Mouse (Mus musculus) liver, embryonic 16.5 days (tissue): ENCODE data around the gene Stoml3. TPM values are rescaled to one million over a fixed set of nuclear protein-coding genes. Genes with fewer than 3 reads are reported as not detected.

Source experiments
- ATAC-seq: fragments of 200-750 bp; cut with Nextera tagmentation; 2 replicates; pipeline ENCODE4 v1.8.0; 2017; ENCODE audit warnings: low read depth, mild to moderate bottlenecking, moderate number of reproducible peaks, moderate library complexity
- H3K27ac ChIP-seq: fragments of 300-500 bp; sonication (generic); 2 replicates; pipeline ENCODE4 v1.5.1; 2014; ENCODE audit warnings: mild to moderate bottlenecking, low read length
- H3K27me3 ChIP-seq: fragments of 300-500 bp; sonication (generic); 2 replicates; pipeline ENCODE4 v1.6.1; 2014; ENCODE audit warnings: low read depth, low read length, mixed read lengths; ENCODE audit not compliant: control insufficient read depth, insufficient read depth
- H3K36me3 ChIP-seq: fragments of 300-500 bp; sonication (generic); 2 replicates; pipeline ENCODE4 v1.6.1; 2014; ENCODE audit warnings: mild to moderate bottlenecking; ENCODE audit not compliant: control insufficient read depth, insufficient read depth
- H3K4me1 ChIP-seq: fragments of 300-500 bp; sonication (generic); 2 replicates; pipeline ENCODE4 v1.6.1; 2014; ENCODE audit warnings: low read depth, low read length, mixed read lengths; ENCODE audit not compliant: control insufficient read depth
- H3K4me2 ChIP-seq: fragments of 300-500 bp; sonication (generic); 2 replicates; pipeline ENCODE4 v1.6.1; 2014; ENCODE audit warnings: low read depth, low read length, mixed read lengths
- H3K4me3 ChIP-seq: fragments of 300-500 bp; sonication (generic); 2 replicates; pipeline ENCODE4 v1.5.1; 2014; ENCODE audit warnings: low read depth, mild to moderate bottlenecking, low read length
- H3K9ac ChIP-seq: fragments of 300-500 bp; sonication (generic); 2 replicates; pipeline ENCODE4 v1.6.1; 2014; ENCODE audit warnings: low read depth, low read length
- H3K9me3 ChIP-seq: fragments of 300-500 bp; sonication (generic); replicated peaks from 2 replicates; pipeline ENCODE4 v1.6.1; 2016; ENCODE audit warnings: low read length; ENCODE audit not compliant: control insufficient read depth
- whole genome bisulfite sequencing: fragments of 180-500 bp; shearing (Covaris S2); extraction: QIAGEN DNeasy Blood & Tissue Kit; methylation state at CpG from one replicate; pipeline ENCODE4 v1.1.7; 2014; ENCODE audit not compliant: insufficient replicate concordance; 5-methylcytosine and 5-hydroxymethylcytosine counted together
- polyA plus RNA-seq: library from polyadenylated mRNA; unstranded; fragments of >200 nt; fragmentation: Nextera tagmentation; extraction: Ambion mirVana; gene quantifications from 2 replicates; pipeline ENCODE4 v1.2.1, GENCODE M21; 2015

The Stoml3 gene
- polyA plus RNA-seq: not detected in 2 replicates

DNA sequence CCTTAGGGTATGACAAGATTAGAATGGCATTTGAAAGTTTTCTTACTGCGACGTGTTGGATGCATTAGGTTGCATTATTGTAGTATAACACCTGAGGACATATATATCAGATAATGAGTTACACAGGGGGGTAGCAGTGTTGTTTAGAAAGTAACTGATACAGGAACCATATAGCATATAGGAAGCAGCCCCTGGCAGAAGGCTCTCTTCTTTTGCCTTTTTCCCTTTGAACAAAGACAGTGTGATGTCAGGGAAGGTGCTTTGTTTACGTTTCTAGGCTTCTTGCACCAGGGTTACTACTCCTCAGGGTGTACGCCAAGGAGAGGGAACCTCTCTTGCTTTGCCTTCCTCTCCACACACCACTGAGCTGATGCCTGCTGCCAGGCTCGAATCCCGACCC, at the start of gene Stoml3:
Gene Stoml3, plus strand, starts transcription at position 301 of the 400 bp plus-strand sequence.
- ATAC-seq: no peak
- no peaks in the 10 kb centered on the region; the same call in 1 of the 2 replicates for H3K4me1 ChIP-seq
- no peak within 1 kb of the TSS for H3K4me3 ChIP-seq
- H3K9me3 ChIP-seq: no peaks in the 10 kb centered on the region
- H3K9ac ChIP-seq: no peak within 1 kb of the TSS
- H3K4me2 ChIP-seq: no peak within 1 kb of the TSS
- WGBS: 62% methylated on average over 6 of the region's 6 CpGs
- no peak within 1 kb of the TSS for H3K27ac ChIP-seq
- no peaks in the 10 kb centered on the region for H3K36me3 ChIP-seq
- H3K27me3 ChIP-seq: no peaks in the 10 kb centered on the region

DNA sequence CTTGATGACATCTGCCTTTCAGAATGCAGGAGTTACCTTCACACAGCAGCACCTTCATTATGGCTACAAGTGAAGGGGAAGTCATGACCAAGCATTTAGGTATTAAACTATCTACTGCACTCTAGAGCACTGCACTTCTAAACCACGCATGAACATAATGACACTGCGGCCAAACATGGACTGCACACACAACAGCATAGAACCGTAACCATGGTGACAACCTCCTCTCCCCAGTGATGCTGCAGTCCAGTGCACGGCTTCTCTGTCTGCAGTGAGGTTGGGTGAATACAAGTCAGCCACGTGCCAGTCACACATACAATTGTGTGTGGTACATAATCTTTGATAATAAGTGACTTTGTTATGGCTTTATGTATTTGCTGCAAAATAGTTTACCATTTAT, 42.9 kb upstream of the Stoml3 start:
- no peaks in the 10 kb centered on the region for H3K27me3 ChIP-seq
- no peaks in the 10 kb centered on the region for H3K9me3 ChIP-seq
- WGBS: 69% methylated on average over 5 of the region's 5 CpGs
- no peak overlapping the region for H3K4me2 ChIP-seq
- no peak overlapping the region for H3K9ac ChIP-seq
- no peaks in the 10 kb centered on the region for H3K4me1 ChIP-seq
- no peak overlapping the region for H3K27ac ChIP-seq
- no peak overlapping the region for H3K4me3 ChIP-seq
- no peaks in the 10 kb centered on the region for H3K36me3 ChIP-seq
- ATAC-seq: no peak

DNA sequence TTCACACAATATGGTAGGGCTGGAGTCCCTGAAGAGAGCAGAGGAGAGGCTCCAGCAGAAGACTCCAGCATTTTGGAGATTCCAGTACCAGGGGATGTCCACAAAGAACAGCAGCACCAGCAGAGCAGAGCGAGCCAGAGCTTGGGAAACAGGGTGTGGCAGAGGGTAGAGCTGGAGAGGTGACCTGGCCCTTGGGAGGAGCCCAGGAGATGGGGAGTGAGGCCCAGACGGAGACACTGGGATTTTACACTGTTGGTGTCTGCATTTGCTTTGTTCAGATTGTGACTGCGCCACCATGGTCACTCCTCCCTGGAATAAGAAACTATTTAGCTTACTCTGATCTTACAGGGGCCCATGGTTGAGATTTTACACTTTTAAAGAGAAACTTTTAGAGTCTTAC, 41.7 kb upstream of the Stoml3 start:
- WGBS: 70% methylated on average over 3 of the region's 3 CpGs
- Histone ChIP-seq H3K4me1 (no peaks in the 10 kb centered on the region), H3K9ac (no peak overlapping the region)

DNA sequence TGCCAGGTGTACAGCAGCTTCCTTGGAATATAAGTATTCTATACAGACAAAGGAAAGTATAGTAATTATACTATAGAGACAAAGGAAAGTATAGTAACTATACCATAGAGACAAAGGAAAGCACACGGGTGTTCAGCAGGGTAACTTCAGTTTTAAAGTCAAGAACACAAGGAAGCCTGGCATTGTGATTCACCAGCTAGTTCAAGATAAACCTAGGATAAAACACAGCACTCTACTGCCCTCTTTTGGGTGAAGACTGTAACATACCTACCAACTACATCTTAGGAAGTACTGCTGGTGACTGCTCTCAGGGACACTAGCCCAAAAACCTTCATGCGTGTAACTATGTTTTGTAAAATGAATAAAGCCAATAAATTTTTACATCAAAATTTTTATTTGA, 40.2 kb upstream of the Stoml3 start:
- no peaks in the 10 kb centered on the region for H3K9me3 ChIP-seq
- no peak overlapping the region for H3K9ac ChIP-seq
- 33% methylated on average over 2 of the region's 2 CpGs for WGBS
- H3K4me2 ChIP-seq: no peak overlapping the region
- H3K4me3 ChIP-seq: no peak overlapping the region
- no peaks in the 10 kb centered on the region for H3K27me3 ChIP-seq
- H3K36me3 ChIP-seq: peaks cover 10% of the 10 kb centered on the region
- H3K4me1 ChIP-seq: no peaks in the 10 kb centered on the region
- ATAC-seq: no peak
- H3K27ac ChIP-seq: no peak overlapping the region

More for the DNA sequence above, 41.7 kb upstream of the Stoml3 start:
- H3K4me2 ChIP-seq: no peak overlapping the region
- no peak overlapping the region for H3K4me3 ChIP-seq
- no peak for ATAC-seq
- peaks cover 6% of the 10 kb centered on the region; the same call in 1 of the 2 replicates for H3K36me3 ChIP-seq
- H3K27ac ChIP-seq: no peak overlapping the region
- no peaks in the 10 kb centered on the region for H3K9me3 ChIP-seq
- no peaks in the 10 kb centered on the region for H3K27me3 ChIP-seq

DNA sequence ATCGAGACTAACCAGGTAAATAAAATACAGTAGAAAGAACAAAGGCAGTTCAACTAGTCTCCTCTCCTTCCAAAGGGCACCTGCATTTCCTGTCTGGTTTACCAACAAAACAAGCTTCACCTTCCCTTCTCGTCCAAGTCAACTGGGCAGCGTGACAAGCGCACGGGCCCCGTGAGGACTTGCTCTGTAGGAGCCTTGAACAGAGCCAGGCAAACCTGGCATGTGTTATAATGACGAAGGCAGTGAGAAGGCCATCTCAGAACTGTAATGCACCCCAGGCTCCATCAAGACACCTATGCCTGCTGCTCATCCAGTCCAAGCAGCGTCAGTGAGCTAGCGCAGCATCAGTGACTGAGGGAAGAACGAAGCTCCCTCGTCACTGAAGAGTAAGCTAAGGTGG, 37.8 kb upstream of the Stoml3 start:
- no peak overlapping the region for H3K9ac ChIP-seq
- WGBS: 80% methylated on average over 11 of the region's 11 CpGs
- no peak for ATAC-seq
- no peaks in the 10 kb centered on the region for H3K9me3 ChIP-seq
- no peak overlapping the region for H3K4me2 ChIP-seq
- no peaks in the 10 kb centered on the region for H3K4me1 ChIP-seq
- no peaks in the 10 kb centered on the region for H3K27me3 ChIP-seq
- peaks cover 12% of the 10 kb centered on the region for H3K36me3 ChIP-seq
- H3K27ac ChIP-seq: no peak overlapping the region
- H3K4me3 ChIP-seq: no peak overlapping the region

DNA sequence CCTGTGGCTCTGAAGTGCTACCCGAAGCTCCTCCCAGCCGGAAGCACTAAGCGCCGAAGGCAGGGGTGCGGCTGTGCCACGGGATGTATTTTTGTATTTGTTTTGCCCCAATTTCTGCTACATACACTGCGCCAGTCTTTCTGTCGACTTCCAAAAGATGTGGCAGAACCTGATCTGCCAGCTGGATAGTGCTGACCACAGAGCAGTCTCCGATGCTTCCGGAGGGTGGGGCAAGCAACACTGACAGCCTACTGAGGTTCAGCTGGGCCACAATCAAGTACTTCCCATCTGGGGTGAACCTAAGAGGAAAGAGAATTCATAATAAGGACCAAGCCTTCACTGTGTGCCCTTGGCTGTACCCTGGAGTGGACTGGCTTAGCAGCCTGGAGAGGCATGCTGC, 36.1 kb upstream of the Stoml3 start:
- Histone ChIP-seq H3K4me2 (no peak overlapping the region), H3K27me3 (no peaks in the 10 kb centered on the region), H3K4me3 (no peak overlapping the region), H3K27ac (no peak overlapping the region), H3K4me1 (no peaks in the 10 kb centered on the region), H3K9ac (no peak overlapping the region), H3K9me3 (no peaks in the 10 kb centered on the region), H3K36me3 (peaks cover 14% of the 10 kb centered on the region)
- WGBS: 74% methylated on average over 10 of the region's 10 CpGs
- no peak for ATAC-seq

DNA sequence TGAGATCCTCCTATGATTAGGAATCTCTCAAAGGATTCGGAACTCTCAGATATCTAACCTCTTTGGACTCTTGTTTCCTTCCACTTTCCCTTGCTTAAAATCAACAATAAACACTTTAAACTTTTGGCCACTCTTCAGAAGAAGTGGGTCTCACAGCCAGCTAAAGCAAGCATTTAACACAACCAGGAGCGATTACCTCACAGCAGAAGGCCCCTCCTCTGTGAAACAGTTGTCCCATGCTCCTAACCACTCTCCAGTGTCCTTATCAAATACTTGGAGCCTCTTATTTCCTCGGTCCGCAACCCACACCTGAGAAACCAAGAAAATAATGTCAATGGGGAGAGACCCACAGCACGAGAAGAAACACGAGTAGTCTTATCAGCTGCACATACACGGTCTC, 35.1 kb upstream of the Stoml3 start:
- peaks cover 15% of the 10 kb centered on the region for H3K36me3 ChIP-seq
- H3K9ac ChIP-seq: no peak overlapping the region
- H3K4me2 ChIP-seq: no peak overlapping the region
- H3K4me3 ChIP-seq: no peak overlapping the region
- no peak overlapping the region for H3K27ac ChIP-seq
- no peaks in the 10 kb centered on the region for H3K27me3 ChIP-seq
- no peaks in the 10 kb centered on the region for H3K9me3 ChIP-seq
- H3K4me1 ChIP-seq: no peaks in the 10 kb centered on the region
- no peak for ATAC-seq
- 81% methylated on average over 7 of the region's 7 CpGs for WGBS

DNA sequence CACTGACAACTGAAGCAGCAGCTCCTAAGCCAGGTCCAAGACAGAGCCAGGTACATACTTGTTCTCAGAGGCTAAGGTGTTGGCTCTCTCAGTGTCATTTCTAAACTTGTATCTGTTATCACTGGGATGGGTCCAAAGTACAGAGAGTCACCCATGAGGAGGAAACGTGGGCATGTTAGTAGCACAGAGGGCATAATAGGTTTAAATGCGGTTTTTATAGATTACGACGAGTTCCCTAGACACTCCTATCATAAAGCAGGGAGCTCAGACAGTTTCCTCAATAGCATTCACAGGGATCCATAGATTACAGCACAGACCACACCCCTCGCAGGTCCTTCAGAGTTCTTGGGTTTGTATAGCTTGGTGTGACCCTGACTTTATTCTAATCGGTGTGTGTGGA, 34.4 kb upstream of the Stoml3 start:
- H3K4me1 ChIP-seq: no peaks in the 10 kb centered on the region
- no peak overlapping the region for H3K4me3 ChIP-seq
- no peaks in the 10 kb centered on the region for H3K9me3 ChIP-seq
- H3K36me3 ChIP-seq: peaks cover 15% of the 10 kb centered on the region
- H3K27me3 ChIP-seq: no peaks in the 10 kb centered on the region
- no peak overlapping the region for H3K4me2 ChIP-seq
- no peak overlapping the region for H3K9ac ChIP-seq
- H3K27ac ChIP-seq: no peak overlapping the region
- no peak for ATAC-seq
- 70% methylated on average over 6 of the region's 6 CpGs for WGBS

DNA sequence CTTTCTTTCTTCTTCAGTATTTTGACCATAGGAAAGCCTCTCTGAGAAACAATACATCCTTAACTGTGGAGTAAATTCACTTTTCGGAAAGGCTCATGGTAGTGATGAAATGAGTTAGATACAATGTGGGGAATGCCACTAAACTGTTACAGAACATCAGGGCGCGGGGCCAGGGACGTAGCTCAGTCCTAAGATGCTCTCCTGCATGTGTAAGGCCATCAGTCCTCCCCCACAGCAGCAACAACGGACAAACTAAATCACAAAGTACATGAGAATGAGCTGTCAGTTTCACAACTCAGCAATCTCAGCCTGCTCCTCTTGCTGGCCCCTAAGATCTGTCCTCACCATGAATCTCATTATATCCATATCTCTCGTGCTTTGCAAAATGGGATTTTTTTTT, 33.9 kb upstream of the Stoml3 start:
- peaks cover 15% of the 10 kb centered on the region for H3K36me3 ChIP-seq
- no peaks in the 10 kb centered on the region for H3K27me3 ChIP-seq
- no peak overlapping the region for H3K4me2 ChIP-seq
- H3K9me3 ChIP-seq: no peaks in the 10 kb centered on the region
- no peak for ATAC-seq
- no peak overlapping the region for H3K9ac ChIP-seq
- no peaks in the 10 kb centered on the region for H3K4me1 ChIP-seq
- 73% methylated on average over 6 of the region's 6 CpGs for WGBS
- no peak overlapping the region for H3K4me3 ChIP-seq
- H3K27ac ChIP-seq: no peak overlapping the region
